Mouse (Mus musculus): ENCODE data around the gene Ccdc9b.

GRCm38 (mm10) chr2:118760311-118761025 lies 2.0 kb downstream of the Ccdc9b start:
- no peak for TF ChIP-seq POLR2A (IDR thresholded peaks at IDR 0.05; ENCODE audit: low read depth, low read length)
- no peak for TF ChIP-seq CTCF (IDR thresholded peaks at IDR 0.05; ENCODE audit: borderline replicate concordance, insufficient read depth, low read length)

All from embryonic fibroblast, embryonic 13.5 days (primary cell).